Mouse (Mus musculus): ENCODE measurements around the gene Mcm2. TPM values are rescaled to one million over a fixed set of nuclear protein-coding genes. Genes with fewer than 3 reads are reported as not detected.

Mcm2 gene
- polyA plus RNA-seq, 1 experiment from 2014 or later, result 53.6 TPM

- no peak for TF ChIP-seq CTCF (IDR thresholded peaks at IDR 0.05; ENCODE audit: low read depth)
- no peak for TF ChIP-seq EP300 (IDR thresholded peaks at IDR 0.05; ENCODE audit: low read depth)
- no peak for DNase-seq
- no peak overlapping the region for H3K4me3 ChIP-seq (ENCODE audit: low read depth, low read length)
- no peak overlapping the region for H3K4me2 ChIP-seq (ENCODE audit: low read depth, low read length)
- peaks cover 40% of the 10 kb centered on the region for H3K36me3 ChIP-seq (replicated peaks; ENCODE audit: insufficient read depth, low read length)
- H3K27me3 ChIP-seq (ENCODE audit: insufficient read depth, low read length), result no peaks in the 10 kb centered on the region
- no peak overlapping the region for H3K27ac ChIP-seq (ENCODE audit: low read depth)
- H3K9me3 ChIP-seq (ENCODE audit: low read length), result no peaks in the 10 kb centered on the region
- H3K9ac ChIP-seq (replicated peaks), result no peak overlapping the region
- 96% methylated on average over 10 of the region's 10 CpGs for WGBS (ENCODE audit: insufficient replicate concordance)
- no peak for ATAC-seq
- peaks cover 47% of the 10 kb centered on the region for H3K4me1 ChIP-seq (ENCODE audit: insufficient read depth)
Measured at GRCm38 (mm10) chr6:88838613-88839012, 60.0 kb downstream of the Mcm2 start.

GRCm38 (mm10) chr6:88837999-88838398, 60.6 kb downstream of the Mcm2 start:
- no peak overlapping the region for H3K4me3 ChIP-seq (ENCODE audit: low read depth, low read length)
- 92% methylated on average over 12 of the region's 12 CpGs for WGBS (ENCODE audit: insufficient replicate concordance)
- H3K4me1 ChIP-seq (ENCODE audit: insufficient read depth), result peaks cover 51% of the 10 kb centered on the region
- no peaks in the 10 kb centered on the region for H3K27me3 ChIP-seq (ENCODE audit: insufficient read depth, low read length)
- TF ChIP-seq CTCF (IDR thresholded peaks at IDR 0.05; ENCODE audit: low read depth), result no peak
- no peak for TF ChIP-seq EP300 (IDR thresholded peaks at IDR 0.05; ENCODE audit: low read depth)
- peak overlapping the region; percentile 51 for H3K27ac ChIP-seq (ENCODE audit: low read depth)
- H3K4me2 ChIP-seq (ENCODE audit: low read depth, low read length), result no peak overlapping the region
- H3K9ac ChIP-seq (replicated peaks), result no peak overlapping the region
- ATAC-seq (no peak), DNase-seq (no peak)
- H3K36me3 ChIP-seq (replicated peaks; ENCODE audit: insufficient read depth, low read length), result peaks cover 40% of the 10 kb centered on the region
- H3K9me3 ChIP-seq (ENCODE audit: low read length), result no peaks in the 10 kb centered on the region

- Histone ChIP-seq H3K4me1 (ENCODE audit: insufficient read depth) (peaks cover 52% of the 10 kb centered on the region), H3K27me3 (ENCODE audit: insufficient read depth, low read length) (no peaks in the 10 kb centered on the region), H3K9me3 (ENCODE audit: low read length) (no peaks in the 10 kb centered on the region), H3K4me3 (ENCODE audit: low read depth, low read length) (no peak overlapping the region), H3K36me3 (replicated peaks; ENCODE audit: insufficient read depth, low read length) (peaks cover 40% of the 10 kb centered on the region), H3K27ac (ENCODE audit: low read depth) (peak overlapping the region; percentile 93), H3K9ac (replicated peaks) (no peak overlapping the region), H3K4me2 (ENCODE audit: low read depth, low read length) (no peak overlapping the region)
- WGBS (ENCODE audit: insufficient replicate concordance), result 93% methylated on average over 28 of the region's 28 CpGs
- TF ChIP-seq EP300 (IDR thresholded peaks at IDR 0.05; ENCODE audit: low read depth), result no peak
- TF ChIP-seq CTCF (IDR thresholded peaks at IDR 0.05; ENCODE audit: low read depth), result no peak
- no peak for ATAC-seq
- no peak for DNase-seq
Measured at GRCm38 (mm10) chr6:88836178-88836819, 62.3 kb downstream of the Mcm2 start.

GRCm38 (mm10) chr6:88835047-88835446, 63.5 kb downstream of the Mcm2 start:
- Histone ChIP-seq H3K4me1 (ENCODE audit: insufficient read depth) (peaks cover 39% of the 10 kb centered on the region), H3K4me2 (ENCODE audit: low read depth, low read length) (peak overlapping the region; percentile 50), H3K9ac (replicated peaks) (peak overlapping the region; percentile 41), H3K36me3 (replicated peaks; ENCODE audit: insufficient read depth, low read length) (peaks cover 40% of the 10 kb centered on the region), H3K27me3 (ENCODE audit: insufficient read depth, low read length) (no peaks in the 10 kb centered on the region), H3K4me3 (ENCODE audit: low read depth, low read length) (no peak overlapping the region), H3K27ac (ENCODE audit: low read depth) (peak overlapping the region; percentile 93), H3K9me3 (ENCODE audit: low read length) (no peaks in the 10 kb centered on the region)
- TF ChIP-seq EP300 (IDR thresholded peaks at IDR 0.05; ENCODE audit: low read depth) (0 out of 2 replicates have a peak, but pooled peaks have one; percentile 30), CTCF (IDR thresholded peaks at IDR 0.05; ENCODE audit: low read depth) (no peak)
- 31% methylated on average over 5 of the region's 5 CpGs for WGBS (ENCODE audit: insufficient replicate concordance)
- DNase-seq (peak; percentile 74), ATAC-seq (peak; percentile 78)

Other genes with a start within 250 kb of the Mcm2 start
- gene Mgll, start 174.4 kb downstream of the Mcm2 start, polyA plus RNA-seq (2015; fragmentation: Nextera tagmentation; extraction: Ambion mirVana), result 106 and 121 TPM in 2 replicates
- 36.2 and 39.1 TPM in 2 replicates for gene Abtb1, start 56.8 kb downstream of the Mcm2 start, polyA plus RNA-seq (2015; fragmentation: Nextera tagmentation; extraction: Ambion mirVana)
- gene Podxl2, start 23.7 kb downstream of the Mcm2 start, polyA plus RNA-seq (2015; fragmentation: Nextera tagmentation; extraction: Ambion mirVana), result 1.1 and 1.3 TPM in 2 replicates
- gene Tpra1, start 3.5 kb upstream of the Mcm2 start, polyA plus RNA-seq (2015; fragmentation: Nextera tagmentation; extraction: Ambion mirVana), result 32.2 and 33.9 TPM in 2 replicates